Mouse (Mus musculus): ENCODE data around the gene Rpl37a. TPM values are rescaled to one million over a fixed set of nuclear protein-coding genes. Genes with fewer than 3 reads are reported as not detected.
A peak's percentile ranks its signal among the peaks of the same experiment; 100 is the strongest.

Gene Rpl37a
- polyA plus RNA-seq, 1 experiment, result 3,206 TPM

- Histone ChIP-seq H3K36me3 (ENCODE audit: control insufficient read depth, insufficient read depth) (peaks cover 7% of the 10 kb centered on the region), H3ac (ENCODE audit: control insufficient read depth, insufficient read length, low read depth) (no peak overlapping the region), H3K79me2 (ENCODE audit: control insufficient read depth, insufficient read depth) (peaks cover 15% of the 10 kb centered on the region), H3K4me3 (ENCODE audit: insufficient read depth, poor library complexity, severe bottlenecking) (no peak overlapping the region), H3K27me3 (ENCODE audit: control insufficient read depth, insufficient read depth, insufficient read length) (no peaks in the 10 kb centered on the region), H3K79me3 (ENCODE audit: low read depth) (peaks cover 13% of the 10 kb centered on the region)
- TF ChIP-seq USF1 (IDR thresholded peaks at IDR 0.05; ENCODE audit: low read depth) (no peak), CEBPB (IDR thresholded peaks at IDR 0.05; ENCODE audit: low read depth) (no peak), MAX (IDR thresholded peaks at IDR 0.05) (no peak), CTCF (IDR thresholded peaks at IDR 0.05; ENCODE audit: control insufficient read depth, insufficient read depth, insufficient read length) (no peak), FOSL1 (IDR thresholded peaks at IDR 0.05; ENCODE audit: insufficient read depth, low read length, poor library complexity, severe bottlenecking) (no peak), MYOD1 (IDR thresholded peaks at IDR 0.05; ENCODE audit: control insufficient read depth, insufficient read length, low read depth) (no peak), MYOG (IDR thresholded peaks at IDR 0.05; ENCODE audit: control insufficient read depth, extremely low read depth, insufficient read length) (no peak)
Observed at GRCm38 (mm10) chr1:72707525-72707924, 3.6 kb upstream of the Rpl37a start.

- H3K36me3 ChIP-seq (ENCODE audit: control insufficient read depth, insufficient read depth), result peaks cover 35% of the 10 kb centered on the region
- TF ChIP-seq MYOG (IDR thresholded peaks at IDR 0.05; ENCODE audit: control insufficient read depth, extremely low read depth, insufficient read length), result no peak
- no peak for TF ChIP-seq MYOD1 (IDR thresholded peaks at IDR 0.05; ENCODE audit: control insufficient read depth, insufficient read length, low read depth)
- TF ChIP-seq CTCF (IDR thresholded peaks at IDR 0.05; ENCODE audit: control insufficient read depth, insufficient read depth, insufficient read length), result no peak
- no peak for TF ChIP-seq USF1 (IDR thresholded peaks at IDR 0.05; ENCODE audit: low read depth)
- no peak for TF ChIP-seq FOSL1 (IDR thresholded peaks at IDR 0.05; ENCODE audit: insufficient read depth, low read length, poor library complexity, severe bottlenecking)
- peak overlapping the region; percentile 75 for H3K4me3 ChIP-seq (ENCODE audit: insufficient read depth, poor library complexity, severe bottlenecking)
- no peaks in the 10 kb centered on the region for H3K27me3 ChIP-seq (ENCODE audit: control insufficient read depth, insufficient read depth, insufficient read length)
- peak overlapping the region; percentile 84 for H3ac ChIP-seq (ENCODE audit: control insufficient read depth, insufficient read length, low read depth)
- H3K79me2 ChIP-seq (ENCODE audit: control insufficient read depth, insufficient read depth), result peaks cover 40% of the 10 kb centered on the region
- peaks cover 26% of the 10 kb centered on the region for H3K79me3 ChIP-seq (ENCODE audit: low read depth)
Observed at GRCm38 (mm10) chr1:72711684-72712083, 594 bp downstream of the Rpl37a start.

DNA sequence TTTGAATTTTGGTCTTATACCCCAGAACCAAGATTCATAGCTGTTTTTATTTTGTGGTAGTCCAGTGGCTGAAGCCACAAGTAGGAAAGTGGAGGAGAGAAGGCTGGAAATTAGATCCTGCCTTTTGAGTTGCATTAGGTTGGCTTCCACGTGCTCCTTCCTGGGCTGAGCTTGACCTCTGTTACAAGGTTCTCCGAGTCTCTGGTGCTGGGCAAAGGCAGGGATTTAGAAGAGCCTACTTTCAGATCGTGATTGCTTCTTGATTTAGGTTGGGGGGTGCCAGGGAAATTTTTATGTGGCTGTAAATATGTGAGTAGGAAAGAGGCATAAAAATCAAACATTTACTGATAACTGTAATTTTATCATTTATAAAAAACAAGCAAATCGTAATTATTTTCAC lies 3.5 kb downstream of the Rpl37a start:
- peaks cover 39% of the 10 kb centered on the region for H3K36me3 ChIP-seq (ENCODE audit: control insufficient read depth, insufficient read depth)
- H3K4me3 ChIP-seq (ENCODE audit: insufficient read depth, poor library complexity, severe bottlenecking), result no peak overlapping the region
- H3K79me3 ChIP-seq (ENCODE audit: low read depth), result peaks cover 26% of the 10 kb centered on the region
- H3K79me2 ChIP-seq (ENCODE audit: control insufficient read depth, insufficient read depth), result peaks cover 40% of the 10 kb centered on the region
- H3K27me3 ChIP-seq (ENCODE audit: control insufficient read depth, insufficient read depth, insufficient read length), result no peaks in the 10 kb centered on the region
- TF ChIP-seq MYOG (IDR thresholded peaks at IDR 0.05; ENCODE audit: control insufficient read depth, extremely low read depth, insufficient read length) (no peak), USF1 (IDR thresholded peaks at IDR 0.05; ENCODE audit: low read depth) (no peak), FOSL1 (IDR thresholded peaks at IDR 0.05; ENCODE audit: insufficient read depth, low read length, poor library complexity, severe bottlenecking) (no peak), MYOD1 (IDR thresholded peaks at IDR 0.05; ENCODE audit: control insufficient read depth, insufficient read length, low read depth) (no peak), CTCF (IDR thresholded peaks at IDR 0.05; ENCODE audit: control insufficient read depth, insufficient read depth, insufficient read length) (no peak), CEBPB (IDR thresholded peaks at IDR 0.05; ENCODE audit: low read depth) (no peak), MAX (IDR thresholded peaks at IDR 0.05) (no peak)
- no peak overlapping the region for H3ac ChIP-seq (ENCODE audit: control insufficient read depth, insufficient read length, low read depth)

GRCm38 (mm10) chr1:72715065-72715464 lies 4.0 kb downstream of the Rpl37a start:
- Histone ChIP-seq H3K79me3 (ENCODE audit: low read depth) (peaks cover 26% of the 10 kb centered on the region), H3K36me3 (ENCODE audit: control insufficient read depth, insufficient read depth) (peaks cover 39% of the 10 kb centered on the region), H3K27me3 (ENCODE audit: control insufficient read depth, insufficient read depth, insufficient read length) (no peaks in the 10 kb centered on the region), H3K79me2 (ENCODE audit: control insufficient read depth, insufficient read depth) (peaks cover 40% of the 10 kb centered on the region), H3K4me3 (ENCODE audit: insufficient read depth, poor library complexity, severe bottlenecking) (no peak overlapping the region), H3ac (ENCODE audit: control insufficient read depth, insufficient read length, low read depth) (no peak overlapping the region)
- TF ChIP-seq MYOG (IDR thresholded peaks at IDR 0.05; ENCODE audit: control insufficient read depth, extremely low read depth, insufficient read length) (no peak), MYOD1 (IDR thresholded peaks at IDR 0.05; ENCODE audit: control insufficient read depth, insufficient read length, low read depth) (no peak), CEBPB (IDR thresholded peaks at IDR 0.05; ENCODE audit: low read depth) (no peak), MAX (IDR thresholded peaks at IDR 0.05) (no peak), FOSL1 (IDR thresholded peaks at IDR 0.05; ENCODE audit: insufficient read depth, low read length, poor library complexity, severe bottlenecking) (no peak), USF1 (IDR thresholded peaks at IDR 0.05; ENCODE audit: low read depth) (no peak), CTCF (IDR thresholded peaks at IDR 0.05; ENCODE audit: control insufficient read depth, insufficient read depth, insufficient read length) (no peak)

- TF ChIP-seq USF1 (IDR thresholded peaks at IDR 0.05; ENCODE audit: low read depth) (no peak), MYOD1 (IDR thresholded peaks at IDR 0.05; ENCODE audit: control insufficient read depth, insufficient read length, low read depth) (no peak), FOSL1 (IDR thresholded peaks at IDR 0.05; ENCODE audit: insufficient read depth, low read length, poor library complexity, severe bottlenecking) (no peak), CEBPB (IDR thresholded peaks at IDR 0.05; ENCODE audit: low read depth) (no peak), MAX (IDR thresholded peaks at IDR 0.05) (no peak), MYOG (IDR thresholded peaks at IDR 0.05; ENCODE audit: control insufficient read depth, extremely low read depth, insufficient read length) (no peak), CTCF (IDR thresholded peaks at IDR 0.05; ENCODE audit: control insufficient read depth, insufficient read depth, insufficient read length) (no peak)
- no peak overlapping the region for H3K4me3 ChIP-seq (ENCODE audit: insufficient read depth, poor library complexity, severe bottlenecking)
- no peaks in the 10 kb centered on the region for H3K27me3 ChIP-seq (ENCODE audit: control insufficient read depth, insufficient read depth, insufficient read length)
- peaks cover 39% of the 10 kb centered on the region for H3K36me3 ChIP-seq (ENCODE audit: control insufficient read depth, insufficient read depth)
- H3ac ChIP-seq (ENCODE audit: control insufficient read depth, insufficient read length, low read depth), result no peak overlapping the region
- H3K79me3 ChIP-seq (ENCODE audit: low read depth), result peaks cover 26% of the 10 kb centered on the region
- H3K79me2 ChIP-seq (ENCODE audit: control insufficient read depth, insufficient read depth), result peaks cover 40% of the 10 kb centered on the region
Observed at GRCm38 (mm10) chr1:72715593-72716361, 4.7 kb downstream of the Rpl37a start.

Measured in C2C12 (cell line).